ENCODE assay signal across 11 mouse cellular contexts in the genomic region with DNA sequence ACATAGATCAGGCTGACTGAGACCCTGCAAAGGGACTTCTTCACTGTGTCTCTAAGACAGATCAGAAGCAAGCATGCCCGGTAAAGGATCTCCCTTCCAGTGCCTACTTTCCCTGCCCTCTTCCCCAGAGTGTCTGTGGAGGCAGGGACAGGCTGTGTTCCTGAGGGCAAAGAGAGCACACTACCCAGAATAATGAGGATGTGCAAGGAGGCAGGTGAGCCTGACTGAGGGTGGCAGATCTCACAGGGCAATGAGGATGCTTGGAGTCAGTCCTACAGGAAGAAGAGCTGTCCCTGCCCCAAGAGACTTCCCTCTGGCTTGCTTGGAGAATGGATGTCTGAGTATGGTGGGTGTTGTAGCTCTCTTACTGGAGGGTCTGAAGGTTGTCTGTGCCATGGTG.
DNase-seq lines count a peak whose midpoint lies in the region; ATAC-seq and TF ChIP-seq lines count a peak whose summit lies in the region.
"Had no signal": no experiment of that assay in that cellular context is flagged by ENCODE, and none has a peak within 500 bp of the region (broad histone marks: within the 10 kb centered on the region; RNA-seq: fewer than 3 reads in every experiment).

No protein-coding gene starts in this region.

- peak overlapping the region; percentile 44 for H3K4me3 ChIP-seq in forebrain, postnatal 0 days (ENCODE audit: low read depth, low read length)
- peak overlapping the region; percentile 52 for H3K4me3 ChIP-seq in midbrain, embryonic 16.5 days (ENCODE audit: low read depth, low read length)
- H3K4me3 ChIP-seq: heart, adult 2 months had no signal

- peak; percentile 31 for ATAC-seq in frontal cortex, adult (ENCODE audit: low TSS enrichment)
- no peak for ATAC-seq in forebrain, postnatal 0 days
- peak; percentile 29 for ATAC-seq in midbrain, embryonic 16.5 days

- 32% methylated on average over 1 of the region's 1 CpGs for WGBS in forebrain, postnatal 0 days
- WGBS in midbrain, embryonic 16.5 days = 26% methylated on average over 1 of the region's 1 CpGs

- H3K27me3 ChIP-seq in forebrain, postnatal 0 days (ENCODE audit: insufficient read depth, low read length) = no peaks in the 10 kb centered on the region
- H3K27me3 ChIP-seq in midbrain, embryonic 16.5 days (ENCODE audit: control insufficient read depth, insufficient read depth, low read depth, low read length) = no peaks in the 10 kb centered on the region

- peak overlapping the region; percentile 62 for H3K9ac ChIP-seq in forebrain, postnatal 0 days
- H3K9ac ChIP-seq in midbrain, embryonic 16.5 days (ENCODE audit: low read depth, low read length) = peak overlapping the region; percentile 80

- H3K9me3 ChIP-seq in forebrain, postnatal 0 days (ENCODE audit: low read length) = no peaks in the 10 kb centered on the region
- H3K9me3 ChIP-seq in midbrain, embryonic 16.5 days (replicated peaks; ENCODE audit: control insufficient read depth, low read length, poor library complexity, severe bottlenecking) = no peaks in the 10 kb centered on the region

- no peak for DNase-seq in frontal cortex, postnatal 14 days (ENCODE audit: low spot score in 2 of 2)
- DNase-seq in cerebellum, postnatal 10 days = peak; percentile 40 to 49
- DNase-seq in forebrain, postnatal 0 days = no peak
- DNase-seq in urinary bladder, postnatal 4 days (ENCODE audit: low spot score in 2 of 2) = no peak
- DNase-seq in heart, adult 9 months (ENCODE audit: low spot score in 2 of 2) = no peak
- DNase-seq in adrenal gland, adult 18-20 months (ENCODE audit: low spot score in 2 of 2) = no peak
- DNase-seq: heart, adult 2 months; kidney, adult 11 months had no signal

- H3K36me3 ChIP-seq in forebrain, postnatal 0 days (ENCODE audit: insufficient read depth) = no peaks in the 10 kb centered on the region
- no peaks in the 10 kb centered on the region for H3K36me3 ChIP-seq in midbrain, embryonic 16.5 days (ENCODE audit: control insufficient read depth, insufficient read depth, low read length)

- peak overlapping the region; percentile 69 for H3K4me2 ChIP-seq in forebrain, postnatal 0 days (ENCODE audit: low read depth)
- peak overlapping the region; percentile 73 for H3K4me2 ChIP-seq in midbrain, embryonic 16.5 days (ENCODE audit: low read length)

- no peak for TF ChIP-seq CTCF in forebrain, postnatal 0 days (IDR thresholded peaks at IDR 0.05; ENCODE audit: low read depth)

- no peak overlapping the region for H3K27ac ChIP-seq in forebrain, postnatal 0 days (ENCODE audit: low read depth, low read length)
- H3K27ac ChIP-seq in midbrain, embryonic 16.5 days (ENCODE audit: low read length) = peak overlapping the region; percentile 87
- H3K27ac ChIP-seq: heart, adult 2 months; macrophage had no signal

- peaks cover 20% of the 10 kb centered on the region for H3K4me1 ChIP-seq in forebrain, postnatal 0 days (ENCODE audit: insufficient read depth)
- H3K4me1 ChIP-seq in midbrain, embryonic 16.5 days (ENCODE audit: control insufficient read depth, insufficient read depth, low read length) = peaks cover 36% of the 10 kb centered on the region

Comparison
In these comparisons a context has a peak if more than half of its experiments do, and no peak if none do; other contexts are left out.
1. DNase-seq: peak in cerebellum, postnatal 10 days (2 of 2); none in frontal cortex, postnatal 14 days (0 of 2), forebrain, postnatal 0 days (single experiment), urinary bladder, postnatal 4 days (0 of 2), heart, adult 9 months (0 of 2) and adrenal gland, adult 18-20 months (0 of 2).